Mouse (Mus musculus) inflammation-experienced regulatory T-cells, adult 6 months (primary cell): ENCODE results near the gene Rnf220. TPM values are rescaled to one million over a fixed set of nuclear protein-coding genes. Genes with fewer than 3 reads are reported as not detected.

Source experiments
- ATAC-seq: one replicate; pipeline ENCODE4 v1.8.0; 2017
- polyA plus RNA-seq, 3 experiments: library from polyadenylated mRNA; unstranded; fragments of 100-300 nt; shearing (Covaris generic); gene quantifications; one replicate each; pipeline ENCODE4 v1.2.1; 2017

Gene Rnf220
- polyA plus RNA-seq, 3 experiments from 2014 or later = 11.0 to 25.6 (median 21.9) TPM

GRCm38 (mm10) chr4:117330132-117330531 is 166.7 kb downstream of the Rnf220 start:
- ATAC-seq = no peak

GRCm38 (mm10) chr4:117326915-117327314 is 169.9 kb downstream of the Rnf220 start:
- no peak for ATAC-seq

GRCm38 (mm10) chr4:117325076-117325475 is 171.8 kb downstream of the Rnf220 start:
- ATAC-seq = no peak

GRCm38 (mm10) chr4:117323515-117324344 is 173.1 kb downstream of the Rnf220 start:
- no peak for ATAC-seq

GRCm38 (mm10) chr4:117321011-117321410 is 175.8 kb downstream of the Rnf220 start:
- ATAC-seq = no peak

GRCm38 (mm10) chr4:117318508-117318907 is 178.3 kb downstream of the Rnf220 start:
- no peak for ATAC-seq

GRCm38 (mm10) chr4:117317701-117318190 is 179.1 kb downstream of the Rnf220 start:
- no peak for ATAC-seq

GRCm38 (mm10) chr4:117316800-117317199 is 180.1 kb downstream of the Rnf220 start:
- no peak for ATAC-seq

GRCm38 (mm10) chr4:117314849-117315500 is 181.9 kb downstream of the Rnf220 start:
- no peak for ATAC-seq

GRCm38 (mm10) chr4:117313085-117313424 is 183.8 kb downstream of the Rnf220 start:
- ATAC-seq = no peak

- ATAC-seq = no peak
These were observed 184.3 kb downstream of the Rnf220 start for GRCm38 (mm10) chr4:117312416-117313084.

GRCm38 (mm10) chr4:117311891-117312290 is 185.0 kb downstream of the Rnf220 start:
- ATAC-seq = no peak

GRCm38 (mm10) chr4:117309427-117309826 is 187.4 kb downstream of the Rnf220 start:
- no peak for ATAC-seq

- no peak for ATAC-seq
These were observed 189.6 kb downstream of the Rnf220 start for GRCm38 (mm10) chr4:117307270-117307669.

- ATAC-seq = no peak
These were observed 191.4 kb downstream of the Rnf220 start for GRCm38 (mm10) chr4:117305461-117305860.

- ATAC-seq = no peak
These were observed 192.4 kb downstream of the Rnf220 start for GRCm38 (mm10) chr4:117304239-117305025.

GRCm38 (mm10) chr4:117303581-117304238 is 193.1 kb downstream of the Rnf220 start:
- ATAC-seq = no peak

GRCm38 (mm10) chr4:117302027-117302806 is 194.6 kb downstream of the Rnf220 start:
- no peak for ATAC-seq

- no peak for ATAC-seq
These were observed 196.9 kb downstream of the Rnf220 start for GRCm38 (mm10) chr4:117299921-117300320.

GRCm38 (mm10) chr4:117297819-117298218 is 199.0 kb downstream of the Rnf220 start:
- ATAC-seq = no peak
